Mouse (Mus musculus) lung, embryonic 16.5 days (tissue): ENCODE measurements around the gene Cstb. TPM values are rescaled to one million over a fixed set of nuclear protein-coding genes. Genes with fewer than 3 reads are reported as not detected.
"Not testable (repeated sequence)": the region's sequence is repeated elsewhere in the genome, so short reads cannot be mapped to it uniquely, and the experiment has no call there.

ENCODE experiments used
- ATAC-seq: fragments of 200-750 bp; cut with Nextera tagmentation; 2 replicates; pipeline ENCODE4 v1.8.0; 2017; ENCODE audit warnings: low read depth, mild to moderate bottlenecking, moderate library complexity
- H3K27ac ChIP-seq: fragments of 300-500 bp; sonication (generic); 2 replicates; pipeline ENCODE4 v1.5.1; 2014; ENCODE audit warnings: mild to moderate bottlenecking, control low read depth, low read length
- H3K27me3 ChIP-seq: fragments of 300-500 bp; sonication (generic); 2 replicates; pipeline ENCODE4 v1.6.1; 2014; ENCODE audit warnings: low read depth, low read length, mixed read lengths; ENCODE audit not compliant: control insufficient read depth, insufficient read depth
- H3K36me3 ChIP-seq: fragments of 300-500 bp; sonication (generic); 2 replicates; pipeline ENCODE4 v1.6.1; 2014; ENCODE audit warnings: low read length; ENCODE audit not compliant: control insufficient read depth, insufficient read depth
- H3K4me1 ChIP-seq: fragments of 300-500 bp; sonication (generic); replicated peaks from 2 replicates; pipeline ENCODE4 v1.6.1; 2014; ENCODE audit warnings: low read length, mixed read lengths; ENCODE audit not compliant: control insufficient read depth, insufficient read depth
- H3K4me2 ChIP-seq: fragments of 300-500 bp; sonication (generic); 2 replicates; pipeline ENCODE4 v1.6.1; 2014; ENCODE audit warnings: low read depth, low read length, control low read depth
- H3K4me3 ChIP-seq: fragments of 300-500 bp; sonication (generic); 2 replicates; pipeline ENCODE4 v1.5.1; 2014; ENCODE audit warnings: mild to moderate bottlenecking, low read length, control low read depth
- H3K9ac ChIP-seq: fragments of 300-500 bp; sonication (generic); 2 replicates; pipeline ENCODE4 v1.6.1; 2014; ENCODE audit warnings: low read length, control low read depth
- H3K9me3 ChIP-seq: fragments of 300-500 bp; sonication (generic); 2 replicates; pipeline ENCODE4 v1.6.1; 2016; ENCODE audit warnings: low read length; ENCODE audit not compliant: control insufficient read depth
- WGBS: fragments of 180-500 bp; shearing (Covaris S2); extraction: QIAGEN DNeasy Blood & Tissue Kit; methylation state at CpG from one replicate; pipeline ENCODE4 v1.1.7; 2014; 5-methylcytosine and 5-hydroxymethylcytosine counted together
- polyA plus RNA-seq: library from polyadenylated mRNA; unstranded; fragments of >200 nt; fragmentation: Nextera tagmentation; extraction: Ambion mirVana; gene quantifications from 2 replicates; pipeline ENCODE4 v1.2.1, GENCODE M21; 2015

Gene Cstb
- polyA plus RNA-seq, 1 experiment from 2014 or later = 240 TPM

DNA sequence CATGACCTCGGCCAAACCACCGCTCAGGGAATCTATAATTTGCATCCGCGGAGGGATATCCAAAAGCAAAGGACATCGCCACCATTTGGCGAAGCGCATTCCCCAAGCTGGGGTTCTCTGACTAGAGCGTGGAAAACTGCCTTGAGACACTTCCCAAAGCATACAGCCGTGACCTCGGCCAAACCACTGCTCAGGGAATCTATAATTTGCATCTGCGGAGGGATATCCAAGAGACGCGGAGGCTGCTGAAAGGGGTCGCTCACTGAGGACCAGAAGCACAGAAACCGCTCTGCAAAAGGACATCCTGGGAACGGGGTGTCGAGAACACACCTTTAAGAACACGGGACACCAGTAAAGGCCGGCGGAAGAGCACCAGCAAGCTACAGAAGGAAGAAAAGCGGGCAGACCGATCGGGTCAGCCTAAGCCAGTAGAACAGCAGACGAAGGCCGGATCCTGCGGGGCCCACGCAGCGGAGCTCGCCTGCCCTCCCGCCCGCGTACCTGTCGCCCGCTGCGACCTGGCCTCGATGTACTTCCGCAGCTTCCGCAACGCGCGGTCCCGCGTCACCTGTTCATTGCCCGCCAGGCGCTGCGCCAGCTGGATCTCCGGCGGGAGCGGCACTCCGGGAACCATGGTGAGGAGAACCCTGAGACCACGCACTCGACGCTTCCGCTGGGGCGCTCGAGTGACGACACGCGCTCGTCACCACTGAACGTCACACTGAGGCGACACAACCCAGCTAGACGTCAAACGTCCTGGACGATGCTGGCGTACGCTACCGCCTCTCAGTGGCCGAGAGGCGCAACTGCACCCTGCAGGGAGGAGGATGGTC lies 12.9 kb upstream of the Cstb start, which contains the start of gene Rrp1:
Gene Rrp1 (minus strand): TSS at position 725 of the 833 bp plus-strand sequence.
- H3K9me3 ChIP-seq = no peaks in the 10 kb centered on the region
- 0% methylated on average over 70 of the region's 70 CpGs for WGBS
- H3K9ac ChIP-seq = peak within 1 kb of the TSS; percentile 95
- peaks cover 11% of the 10 kb centered on the region for H3K4me1 ChIP-seq
- peak within 1 kb of the TSS; percentile 84 for H3K4me2 ChIP-seq
- H3K36me3 ChIP-seq = peaks cover 25% of the 10 kb centered on the region
- ATAC-seq = peak; percentile 94
- peak within 1 kb of the TSS; percentile 89 for H3K27ac ChIP-seq
- H3K4me3 ChIP-seq = peak within 1 kb of the TSS; percentile 95
- H3K27me3 ChIP-seq = no peaks in the 10 kb centered on the region

DNA sequence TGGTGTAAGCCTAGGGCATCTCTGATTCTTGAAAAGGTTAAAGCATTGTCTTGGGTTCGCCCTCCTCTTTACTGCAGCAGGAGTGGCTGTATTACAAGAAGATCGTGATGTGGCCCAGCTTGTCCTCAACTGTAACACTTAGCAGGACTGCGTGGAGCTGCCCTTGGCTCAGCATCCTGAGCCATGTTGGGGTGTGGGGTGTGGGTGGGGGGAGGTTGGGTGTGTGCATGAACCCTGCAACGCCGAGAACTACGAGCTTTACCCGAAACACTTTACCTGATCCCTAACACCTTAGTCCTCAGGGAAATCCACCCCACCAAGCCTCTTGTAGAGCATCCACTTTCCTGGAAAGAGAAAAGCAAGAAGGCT lies 12.3 kb upstream of the Cstb start:
- H3K27me3 ChIP-seq = no peaks in the 10 kb centered on the region
- no peak; the same call in 1 of the 2 replicates for ATAC-seq
- peaks cover 23% of the 10 kb centered on the region for H3K36me3 ChIP-seq
- H3K4me3 ChIP-seq = peak overlapping the region; percentile 95
- 36% methylated on average over 7 of the region's 7 CpGs for WGBS
- no peak overlapping the region for H3K27ac ChIP-seq
- H3K4me2 ChIP-seq = peak overlapping the region; percentile 84
- H3K4me1 ChIP-seq = peaks cover 11% of the 10 kb centered on the region
- no peaks in the 10 kb centered on the region for H3K9me3 ChIP-seq
- peak overlapping the region; percentile 95 for H3K9ac ChIP-seq

GRCm38 (mm10) chr10:78414936-78415335 lies 10.5 kb upstream of the Cstb start:
- H3K9ac ChIP-seq, ATAC-seq, H3K4me2 ChIP-seq, H3K27ac ChIP-seq, H3K9me3 ChIP-seq, H3K27me3 ChIP-seq, H3K4me3 ChIP-seq, H3K36me3 ChIP-seq: not testable (repeated sequence)
- 84% methylated on average over 3 of the region's 4 CpGs for WGBS
- H3K4me1 ChIP-seq = peaks cover 11% of the 10 kb centered on the region

DNA sequence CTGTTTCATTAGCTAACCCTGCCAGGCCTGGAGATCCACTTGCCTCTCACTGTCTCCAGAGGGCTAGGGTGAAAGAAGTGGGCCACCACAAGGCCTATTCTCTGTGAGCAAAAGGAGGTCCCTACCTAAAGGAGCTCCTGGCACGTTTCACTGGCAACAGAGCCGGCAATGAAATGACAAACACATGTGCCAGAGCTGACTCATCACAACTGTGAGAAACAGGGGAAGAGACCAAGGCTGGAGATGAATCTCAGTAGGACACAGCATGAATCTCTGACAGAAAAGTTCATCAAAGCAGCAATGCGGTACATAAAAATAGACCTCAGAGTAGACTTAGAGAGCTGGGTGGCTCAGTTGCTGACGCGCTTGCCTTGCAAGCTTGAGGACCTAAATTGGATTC lies 7.6 kb upstream of the Cstb start:
- H3K4me1 ChIP-seq = peaks cover 4% of the 10 kb centered on the region; the same call in 1 of the 2 replicates
- no peaks in the 10 kb centered on the region for H3K9me3 ChIP-seq
- H3K27ac ChIP-seq = no peak overlapping the region
- H3K27me3 ChIP-seq = no peaks in the 10 kb centered on the region
- H3K4me3 ChIP-seq = no peak overlapping the region
- H3K36me3 ChIP-seq = no peaks in the 10 kb centered on the region
- no peak overlapping the region for H3K9ac ChIP-seq
- no peak for ATAC-seq
- H3K4me2 ChIP-seq = no peak overlapping the region
- WGBS = 53% methylated on average over 5 of the region's 5 CpGs

GRCm38 (mm10) chr10:78418791-78419190 lies 6.7 kb upstream of the Cstb start:
- no peak for ATAC-seq
- Histone ChIP-seq H3K9ac (no peak overlapping the region), H3K36me3 (no peaks in the 10 kb centered on the region), H3K9me3 (no peaks in the 10 kb centered on the region), H3K4me3 (no peak overlapping the region), H3K27ac (no peak overlapping the region), H3K4me1 (no peaks in the 10 kb centered on the region), H3K4me2 (no peak overlapping the region), H3K27me3 (no peaks in the 10 kb centered on the region)
- 79% methylated on average over 2 of the region's 2 CpGs for WGBS

DNA sequence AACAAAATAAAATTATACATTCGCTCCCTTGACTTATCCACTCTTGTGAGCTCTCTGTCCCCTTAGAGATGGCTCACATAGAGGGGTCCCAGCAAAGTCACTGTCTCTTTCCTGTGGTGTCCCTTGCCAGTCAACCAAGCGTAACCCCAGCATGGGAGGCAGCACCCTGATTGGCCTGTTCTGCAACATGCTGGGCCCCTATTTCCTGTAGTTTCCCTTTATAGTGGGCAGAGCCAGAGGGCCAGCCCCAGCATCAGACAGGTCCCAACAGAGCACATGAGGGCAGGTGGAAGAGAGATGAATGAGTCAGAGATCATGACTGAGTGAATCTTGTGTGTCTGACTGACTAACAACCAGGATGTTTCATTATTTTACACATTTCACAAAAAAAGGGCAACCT lies 4.5 kb upstream of the Cstb start:
- WGBS = 80% methylated on average over 2 of the region's 2 CpGs
- Histone ChIP-seq H3K36me3 (no peaks in the 10 kb centered on the region), H3K9ac (no peak overlapping the region), H3K4me2 (no peak overlapping the region), H3K4me3 (no peak overlapping the region), H3K4me1 (0 out of 2 replicates have a peak, but pooled peaks cover 2% of the 10 kb centered on the region), H3K27ac (no peak overlapping the region), H3K27me3 (no peaks in the 10 kb centered on the region), H3K9me3 (no peaks in the 10 kb centered on the region)
- ATAC-seq = no peak

GRCm38 (mm10) chr10:78422614-78423013 lies 2.9 kb upstream of the Cstb start:
- no peak overlapping the region for H3K4me3 ChIP-seq
- no peak for ATAC-seq
- H3K9me3 ChIP-seq = no peaks in the 10 kb centered on the region
- WGBS = 94% methylated on average over 3 of the region's 3 CpGs
- H3K4me2 ChIP-seq = no peak overlapping the region
- no peak overlapping the region for H3K27ac ChIP-seq
- peaks cover 8% of the 10 kb centered on the region for H3K36me3 ChIP-seq
- 0 out of 2 replicates have a peak, but pooled peaks cover 2% of the 10 kb centered on the region for H3K4me1 ChIP-seq
- no peak overlapping the region for H3K9ac ChIP-seq
- no peaks in the 10 kb centered on the region for H3K27me3 ChIP-seq

GRCm38 (mm10) chr10:78426117-78426735 lies 757 bp downstream of the Cstb start:
- no peaks in the 10 kb centered on the region for H3K27me3 ChIP-seq
- H3K36me3 ChIP-seq = peaks cover 17% of the 10 kb centered on the region
- peak overlapping the region; percentile 93 for H3K9ac ChIP-seq
- H3K4me1 ChIP-seq = 0 out of 2 replicates have a peak, but pooled peaks cover 2% of the 10 kb centered on the region
- peak overlapping the region; percentile 96 for H3K4me3 ChIP-seq
- peak overlapping the region; percentile 84 for H3K4me2 ChIP-seq
- no peaks in the 10 kb centered on the region for H3K9me3 ChIP-seq
- 30% methylated on average over 6 of the region's 6 CpGs for WGBS
- peak; percentile 56 for ATAC-seq
- peak overlapping the region; percentile 85 for H3K27ac ChIP-seq

GRCm38 (mm10) chr10:78428070-78428469 lies 2.6 kb downstream of the Cstb start:
- H3K27me3 ChIP-seq = no peaks in the 10 kb centered on the region
- H3K9me3 ChIP-seq = no peaks in the 10 kb centered on the region
- no peak overlapping the region for H3K4me3 ChIP-seq
- no peak for ATAC-seq
- no peak overlapping the region for H3K27ac ChIP-seq
- 0 out of 2 replicates have a peak, but pooled peaks cover 2% of the 10 kb centered on the region for H3K4me1 ChIP-seq
- no peak overlapping the region for H3K4me2 ChIP-seq
- H3K36me3 ChIP-seq = peaks cover 17% of the 10 kb centered on the region
- 92% methylated on average over 11 of the region's 11 CpGs for WGBS
- no peak overlapping the region for H3K9ac ChIP-seq
